Mouse (Mus musculus) megakaryocyte, embryonic 14.5 days (primary cell): ENCODE results near the gene Tas2r143.

ENCODE experiments used
- FLI1 ChIP-seq: IDR thresholded peaks from 2 replicates; pipeline ENCODE4 v1.6.1; 2012; ENCODE audit warnings: low read length, inconsistent platforms, mixed read lengths
- GATA1 ChIP-seq: IDR thresholded peaks from 3 replicates; pipeline ENCODE4 v1.6.1; 2012; ENCODE audit warnings: mixed read lengths, low read length, inconsistent platforms, borderline replicate concordance

- TF ChIP-seq GATA1 (no peak), FLI1 (no peak)
Observed at GRCm38 (mm10) chr6:42377280-42377679, 22.8 kb upstream of the Tas2r143 start.
